Mouse (Mus musculus): ENCODE measurements around the gene Pdxdc1.

DNA sequence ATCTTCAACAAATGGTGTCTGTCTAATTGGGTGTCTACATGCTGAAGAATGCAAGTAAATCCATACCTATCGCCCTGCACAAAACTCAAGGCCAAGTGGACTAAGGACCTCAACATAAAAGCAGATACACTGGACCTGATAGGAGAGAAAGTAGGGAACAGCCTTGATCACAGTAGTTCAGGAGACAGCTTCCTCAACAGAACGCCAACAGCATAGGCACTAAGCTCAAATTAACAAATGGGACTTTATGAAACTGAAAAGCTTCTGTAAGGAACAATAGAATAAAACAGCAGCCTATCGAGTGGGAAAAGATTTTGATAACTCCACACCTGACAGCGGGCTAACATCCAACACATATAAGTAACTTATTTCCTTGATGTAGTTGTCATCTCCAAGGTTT lies 51.5 kb downstream of the Pdxdc1 start:
- TF ChIP-seq MAX (IDR thresholded peaks at IDR 0.05; ENCODE audit: low read depth) (no peak), POLR2A (IDR thresholded peaks at IDR 0.05; ENCODE audit: insufficient read length, low read depth) (no peak), MYOG (IDR thresholded peaks at IDR 0.05; ENCODE audit: control insufficient read depth in 1 of 3, insufficient read depth in 1 of 3, insufficient read length in 2 of 3, low read depth in 2 of 3) (no peak), POLR2AphosphoS2 (IDR thresholded peaks at IDR 0.05; ENCODE audit: insufficient read length, low read depth) (no peak), TCF12 (IDR thresholded peaks at IDR 0.05; ENCODE audit: insufficient read depth, poor library complexity, severe bottlenecking) (no peak), USF1 (IDR thresholded peaks at IDR 0.05; ENCODE audit: low read depth) (no peak), TCF3 (IDR thresholded peaks at IDR 0.05; ENCODE audit: insufficient read length, low read depth) (no peak), MYOD1 (IDR thresholded peaks at IDR 0.05; ENCODE audit: control insufficient read depth in 1 of 3, insufficient read length in 2 of 3, low read depth in 2 of 3) (no peak), SRF (IDR thresholded peaks at IDR 0.05; ENCODE audit: control insufficient read depth, insufficient read length, low read depth) (no peak), E2F4 (IDR thresholded peaks at IDR 0.05; ENCODE audit: insufficient read depth) (no peak), CEBPB (IDR thresholded peaks at IDR 0.05; ENCODE audit: insufficient read depth, poor library complexity, severe bottlenecking) (no peak)
